Mouse (Mus musculus) lung, postnatal 0 days (tissue): ENCODE data around the gene Dapk2. TPM values are rescaled to one million over a fixed set of nuclear protein-coding genes. Genes with fewer than 3 reads are reported as not detected.
A peak's percentile ranks its signal among the peaks of the same experiment; 100 is the strongest.

Experiments used
- ATAC-seq: fragments of 200-750 bp; cut with Nextera tagmentation; 2 replicates; pipeline ENCODE4 v1.8.0; 2017; ENCODE audit warnings: moderate library complexity
- DNase-seq: peaks from one replicate; pipeline ENCODE4 v3.0.0-alpha.2; 2016; ENCODE audit warnings: low spot score
- H3K27ac ChIP-seq: fragments of 300-500 bp; sonication (generic); 2 replicates; pipeline ENCODE4 v1.5.1; 2014; ENCODE audit warnings: antibody characterized with exemption, mild to moderate bottlenecking, low read length, mixed read lengths
- H3K27me3 ChIP-seq: fragments of 300-500 bp; sonication (generic); replicated peaks from 2 replicates; pipeline ENCODE4 v1.6.1; 2014; ENCODE audit warnings: low read length, mixed read lengths; ENCODE audit not compliant: insufficient read depth
- H3K36me3 ChIP-seq: fragments of 300-500 bp; sonication (generic); 2 replicates; pipeline ENCODE4 v1.6.1; 2014; ENCODE audit warnings: low read length, mixed read lengths; ENCODE audit not compliant: insufficient read depth
- H3K4me1 ChIP-seq: fragments of 300-500 bp; sonication (generic); 2 replicates; pipeline ENCODE4 v1.6.1; 2014; ENCODE audit warnings: antibody characterized with exemption, low read depth, low read length, mixed read lengths; ENCODE audit not compliant: insufficient read depth
- H3K4me2 ChIP-seq: fragments of 300-500 bp; sonication (generic); replicated peaks from 2 replicates; pipeline ENCODE4 v1.6.1; 2014; ENCODE audit warnings: low read depth, mild to moderate bottlenecking, low read length, moderate library complexity, mixed read lengths
- H3K4me3 ChIP-seq: fragments of 300-500 bp; sonication (generic); 2 replicates; pipeline ENCODE4 v1.5.1; 2014; ENCODE audit warnings: low read depth, low read length
- H3K9ac ChIP-seq: fragments of 300-500 bp; sonication (generic); replicated peaks from 2 replicates; pipeline ENCODE4 v1.6.1; 2014; ENCODE audit warnings: low read depth, mild to moderate bottlenecking
- H3K9me3 ChIP-seq: fragments of 300-500 bp; sonication (generic); 2 replicates; pipeline ENCODE4 v1.6.1; 2016; ENCODE audit warnings: low read length, mixed read lengths
- CTCF ChIP-seq: IDR thresholded peaks from 2 replicates; pipeline ENCODE4 v1.5.1; 2016; ENCODE audit warnings: antibody characterized with exemption, mild to moderate bottlenecking
- EP300 ChIP-seq: IDR thresholded peaks from 2 replicates; pipeline ENCODE4 v1.6.1; 2016; ENCODE audit warnings: antibody characterized with exemption, mild to moderate bottlenecking, control low read depth
- WGBS: fragments of 180-500 bp; shearing (Covaris S2); extraction: QIAGEN DNeasy Blood & Tissue Kit; methylation state at CpG from one replicate; pipeline ENCODE4 v1.1.7; 2014; 5-methylcytosine and 5-hydroxymethylcytosine counted together
- polyA plus RNA-seq: library from polyadenylated mRNA; unstranded; fragments of >200 nt; fragmentation: Nextera tagmentation; extraction: Ambion mirVana; gene quantifications from 2 replicates; pipeline ENCODE4 v1.2.1, GENCODE M21; 2015

The Dapk2 gene
- polyA plus RNA-seq, 1 experiment from 2014 or later = 60.9 TPM

DNA sequence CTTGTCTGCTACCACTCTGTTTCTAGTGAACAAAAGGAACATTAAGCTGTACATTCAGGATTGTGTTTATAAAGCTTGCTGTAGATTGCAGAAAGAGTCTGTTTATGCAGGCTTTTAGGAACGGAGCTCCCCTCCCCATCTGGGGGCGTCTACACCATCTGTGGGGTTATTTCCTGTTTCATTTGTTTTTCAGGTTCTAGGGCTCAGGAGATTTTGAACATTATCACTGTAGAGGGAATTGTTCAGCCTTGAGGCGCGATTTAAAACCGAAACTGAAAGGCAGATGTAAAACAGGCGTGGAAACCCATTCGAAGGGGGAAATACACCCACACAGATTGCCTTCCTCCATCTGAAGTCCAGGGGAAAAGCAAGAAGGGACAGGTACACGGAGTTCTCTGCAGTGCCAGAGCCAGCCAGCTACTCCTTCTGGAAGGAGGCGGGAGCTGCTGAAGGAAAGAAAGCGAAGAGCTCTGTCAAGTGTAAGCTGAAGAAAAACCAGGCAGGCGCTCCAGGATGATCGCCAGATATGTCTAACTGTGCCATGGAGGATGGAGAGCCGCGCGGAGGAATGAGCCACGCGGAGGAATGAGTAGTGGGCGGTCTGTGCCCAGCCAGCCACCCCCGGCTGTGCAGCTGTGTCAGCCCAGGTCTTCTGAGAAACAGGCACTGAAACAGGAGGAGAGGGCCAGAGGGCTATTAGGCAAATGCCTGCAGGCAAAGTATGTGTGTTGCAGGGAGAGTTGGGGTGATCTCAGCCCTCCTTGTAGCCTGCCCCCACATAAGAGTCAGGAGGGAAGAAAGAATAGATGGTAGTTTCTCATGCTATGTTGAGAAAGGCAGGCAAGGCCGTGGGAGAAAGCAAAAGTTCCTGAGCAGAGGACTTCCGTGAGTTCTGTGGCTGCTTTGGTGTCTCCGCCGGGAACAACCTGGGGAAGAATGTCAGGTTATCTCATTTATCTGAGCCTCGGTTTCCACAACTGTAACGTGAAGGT, 147.4 kb downstream of the Dapk2 start:
- DNase-seq (no peak), ATAC-seq (no peak)
- H3K27me3 ChIP-seq = no peaks in the 10 kb centered on the region
- peak overlapping the region; percentile 39 for H3K4me3 ChIP-seq
- H3K27ac ChIP-seq = no peak overlapping the region
- 0 out of 2 replicates have a peak, but pooled peaks cover 4% of the 10 kb centered on the region for H3K4me1 ChIP-seq
- no peaks in the 10 kb centered on the region for H3K9me3 ChIP-seq
- TF ChIP-seq CTCF (no peak), EP300 (no peak)
- H3K9ac ChIP-seq = no peak overlapping the region; the same call in 1 of the 2 replicates
- H3K4me2 ChIP-seq = peak overlapping the region; percentile 54
- no peaks in the 10 kb centered on the region for H3K36me3 ChIP-seq
- 39% methylated on average over 25 of the region's 25 CpGs for WGBS

- H3K36me3 ChIP-seq = no peaks in the 10 kb centered on the region
- 77% methylated on average over 3 of the region's 3 CpGs for WGBS
- H3K9ac ChIP-seq = no peak overlapping the region
- no peak for DNase-seq
- no peak for ATAC-seq
- no peak overlapping the region for H3K27ac ChIP-seq
- no peaks in the 10 kb centered on the region for H3K9me3 ChIP-seq
- H3K4me3 ChIP-seq = no peak overlapping the region
- TF ChIP-seq EP300 (no peak), CTCF (no peak)
- 0 out of 2 replicates have a peak, but pooled peaks cover 4% of the 10 kb centered on the region for H3K4me1 ChIP-seq
- no peaks in the 10 kb centered on the region for H3K27me3 ChIP-seq
- no peak overlapping the region for H3K4me2 ChIP-seq
Observed at GRCm38 (mm10) chr9:66306414-66306813, 148.4 kb downstream of the Dapk2 start.

DNA sequence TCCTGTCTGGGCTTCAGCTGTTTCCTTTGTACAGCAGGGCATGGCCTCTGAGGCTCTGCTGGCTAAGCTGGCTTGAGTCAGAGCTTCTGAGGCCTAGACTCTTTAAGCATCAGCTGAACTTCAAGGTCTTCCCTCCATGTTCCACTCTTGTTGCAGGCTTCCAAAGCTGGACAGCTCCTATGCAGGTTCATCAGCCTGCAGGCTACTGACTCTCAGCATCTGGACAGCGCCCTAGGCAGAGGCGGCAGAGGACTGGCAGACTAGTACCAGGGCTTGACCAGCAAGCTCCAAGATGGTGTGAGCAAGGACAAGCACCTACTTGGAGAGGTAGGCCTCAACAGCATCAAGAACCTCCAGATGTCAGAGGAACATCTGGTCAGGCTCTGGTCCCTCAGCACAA, 149.3 kb downstream of the Dapk2 start:
- no peaks in the 10 kb centered on the region for H3K27me3 ChIP-seq
- 0 out of 2 replicates have a peak, but pooled peaks cover 4% of the 10 kb centered on the region for H3K4me1 ChIP-seq
- H3K9me3 ChIP-seq = no peaks in the 10 kb centered on the region
- WGBS = 18% methylated on average over 2 of the region's 2 CpGs
- no peak for TF ChIP-seq CTCF
- TF ChIP-seq EP300 = no peak
- H3K4me3 ChIP-seq = no peak overlapping the region
- no peak overlapping the region for H3K4me2 ChIP-seq
- no peaks in the 10 kb centered on the region for H3K36me3 ChIP-seq
- H3K9ac ChIP-seq = no peak overlapping the region
- H3K27ac ChIP-seq = no peak overlapping the region
- ATAC-seq (peak; percentile 82), DNase-seq (peak; percentile 90)

DNA sequence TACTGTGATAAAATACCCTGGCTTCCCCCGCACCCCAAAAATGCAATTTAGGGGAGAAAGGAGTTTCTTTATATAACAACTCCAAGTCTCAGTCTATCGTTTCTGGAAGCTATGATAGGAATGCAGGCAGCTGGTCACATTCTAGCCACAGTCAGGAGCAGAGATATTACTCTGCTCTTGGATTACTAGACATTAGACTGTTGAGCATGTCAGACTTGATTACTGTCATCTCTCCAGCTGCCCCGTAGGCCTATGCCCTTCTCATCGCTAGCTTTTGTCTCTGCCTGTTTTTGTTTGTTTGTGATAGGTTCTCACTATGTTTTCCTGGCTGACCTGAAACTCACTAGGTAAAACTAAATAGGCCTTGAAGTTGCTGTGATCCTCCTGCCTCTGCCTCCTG, 150.7 kb downstream of the Dapk2 start:
- TF ChIP-seq EP300 = no peak
- TF ChIP-seq CTCF = no peak

GRCm38 (mm10) chr9:66311458-66311857, 153.4 kb downstream of the Dapk2 start:
- no peak overlapping the region for H3K27ac ChIP-seq
- H3K9ac ChIP-seq = no peak overlapping the region
- H3K36me3 ChIP-seq = no peaks in the 10 kb centered on the region
- H3K4me3 ChIP-seq = no peak overlapping the region
- no peak for TF ChIP-seq EP300
- no peak for TF ChIP-seq CTCF
- no peak overlapping the region for H3K4me2 ChIP-seq
- DNase-seq (no peak), ATAC-seq (no peak; the same call in 1 of the 2 replicates)
- 27% methylated on average over 3 of the region's 3 CpGs for WGBS
- H3K4me1 ChIP-seq = no peaks in the 10 kb centered on the region
- no peaks in the 10 kb centered on the region for H3K27me3 ChIP-seq
- no peaks in the 10 kb centered on the region for H3K9me3 ChIP-seq

More for the DNA sequence above, 150.7 kb downstream of the Dapk2 start:
- H3K27ac ChIP-seq = no peak overlapping the region
- DNase-seq (no peak), ATAC-seq (no peak)
- no peak overlapping the region for H3K4me3 ChIP-seq
- WGBS = 70% methylated on average over 4 of the region's 4 CpGs
- H3K4me2 ChIP-seq = no peak overlapping the region
- no peak overlapping the region for H3K9ac ChIP-seq
- no peaks in the 10 kb centered on the region for H3K36me3 ChIP-seq
- H3K27me3 ChIP-seq = no peaks in the 10 kb centered on the region
- no peaks in the 10 kb centered on the region for H3K9me3 ChIP-seq
- H3K4me1 ChIP-seq = 0 out of 2 replicates have a peak, but pooled peaks cover 4% of the 10 kb centered on the region

DNA sequence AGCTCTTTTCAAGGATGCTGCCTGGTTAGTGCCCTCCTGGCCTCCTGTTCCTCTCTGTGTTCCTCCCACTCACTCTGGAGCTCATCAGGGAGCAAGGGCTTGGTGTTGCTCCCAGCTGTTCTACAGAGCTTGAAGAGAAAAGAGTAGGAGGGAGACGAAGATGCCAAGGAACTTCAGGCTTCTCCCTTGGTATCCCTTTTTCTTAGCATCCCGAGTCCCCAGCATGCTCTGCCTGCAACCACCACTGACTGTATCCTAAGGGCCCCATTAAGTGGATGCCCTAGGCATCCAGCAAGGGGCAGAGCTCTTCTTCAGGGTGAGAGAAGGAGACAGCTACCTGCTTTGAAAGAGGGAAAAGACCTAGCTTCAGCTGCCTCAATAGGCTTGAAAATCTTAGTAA, 158.6 kb downstream of the Dapk2 start:
- WGBS = 84% methylated on average over 2 of the region's 2 CpGs
- H3K4me2 ChIP-seq = no peak overlapping the region
- TF ChIP-seq CTCF = no peak
- no peak for TF ChIP-seq EP300
- H3K36me3 ChIP-seq = no peaks in the 10 kb centered on the region
- no peaks in the 10 kb centered on the region for H3K4me1 ChIP-seq
- H3K27me3 ChIP-seq = no peaks in the 10 kb centered on the region
- no peak overlapping the region for H3K27ac ChIP-seq
- no peak overlapping the region for H3K4me3 ChIP-seq
- H3K9ac ChIP-seq = no peak overlapping the region
- no peak for ATAC-seq
- no peaks in the 10 kb centered on the region for H3K9me3 ChIP-seq
- DNase-seq = no peak

Other genes with a start within 250 kb of the Dapk2 start
- gene Trip4, start 249.4 kb upstream of the Dapk2 start, polyA plus RNA-seq = 17.6 and 18.7 TPM in 2 replicates
- gene Csnk1g1, start 249.3 kb upstream of the Dapk2 start, polyA plus RNA-seq = 8.4 and 8.9 TPM in 2 replicates
- gene Ppib, start 98.0 kb upstream of the Dapk2 start, polyA plus RNA-seq = 577 and 650 TPM in 2 replicates
- gene Snx22, start 88.5 kb upstream of the Dapk2 start, polyA plus RNA-seq = 25.7 and 28.3 TPM in 2 replicates
- gene Snx1, start 31.6 kb upstream of the Dapk2 start, polyA plus RNA-seq = 108 and 112 TPM in 2 replicates
- 110 and 111 TPM in 2 replicates for gene Ciao2a, start 31.6 kb upstream of the Dapk2 start, polyA plus RNA-seq
- 11.8 and 12.9 TPM in 2 replicates for gene Herc1, start 192.2 kb downstream of the Dapk2 start, polyA plus RNA-seq